Mouse (Mus musculus) liver, embryonic 13.5 days (tissue): Measurements from ENCODE around the gene Msmb. TPM values are rescaled to one million over a fixed set of nuclear protein-coding genes. Genes with fewer than 3 reads are reported as not detected.

Experiments
- ATAC-seq: fragments of 200-750 bp; cut with Nextera tagmentation; 2 replicates; pipeline ENCODE4 v1.8.0; 2017; ENCODE audit warnings: low read depth, mild to moderate bottlenecking, moderate number of reproducible peaks, moderate library complexity
- DNase-seq: peaks from one replicate; pipeline ENCODE4 v3.0.0; 2022
- H3K27ac ChIP-seq: fragments of 300-500 bp; sonication (generic); 2 replicates; pipeline ENCODE4 v1.5.1; 2015; ENCODE audit warnings: moderate library complexity, mild to moderate bottlenecking, inconsistent platforms
- H3K27me3 ChIP-seq: fragments of 300-500 bp; sonication (generic); 2 replicates; pipeline ENCODE4 v1.6.1; 2015; ENCODE audit warnings: mild to moderate bottlenecking, inconsistent platforms
- H3K36me3 ChIP-seq: fragments of 300-500 bp; sonication (generic); 2 replicates; pipeline ENCODE4 v1.6.1; 2015; ENCODE audit warnings: mild to moderate bottlenecking, inconsistent platforms
- H3K4me1 ChIP-seq: fragments of 300-500 bp; sonication (generic); replicated peaks from 2 replicates; pipeline ENCODE4 v1.6.1; 2015; ENCODE audit warnings: inconsistent platforms
- H3K4me2 ChIP-seq: fragments of 300-500 bp; sonication (generic); 2 replicates; pipeline ENCODE4 v1.6.1; 2015; ENCODE audit warnings: inconsistent platforms, mild to moderate bottlenecking, moderate library complexity
- H3K4me3 ChIP-seq: fragments of 300-500 bp; sonication (generic); replicated peaks from 2 replicates; pipeline ENCODE4 v1.5.1; 2015; ENCODE audit warnings: mild to moderate bottlenecking, inconsistent platforms
- H3K9ac ChIP-seq: fragments of 300-500 bp; sonication (generic); 2 replicates; pipeline ENCODE4 v1.6.1; 2015; ENCODE audit warnings: mild to moderate bottlenecking, inconsistent platforms
- H3K9me3 ChIP-seq: fragments of 300-500 bp; sonication (generic); replicated peaks from 2 replicates; pipeline ENCODE4 v1.6.1; 2016; ENCODE audit warnings: inconsistent platforms
- WGBS: fragments of 180-500 bp; shearing (Covaris S2); methylation state at CpG from one replicate; pipeline ENCODE4 v1.1.7; 2015; ENCODE audit not compliant: insufficient replicate concordance; 5-methylcytosine and 5-hydroxymethylcytosine counted together
- polyA plus RNA-seq: library from polyadenylated mRNA; unstranded; fragments of >200 nt; fragmentation: Nextera tagmentation; extraction: Ambion mirVana; gene quantifications from 2 replicates; pipeline ENCODE4 v1.2.1, GENCODE M21; 2015

The Msmb gene
- polyA plus RNA-seq, 1 experiment from 2014 or later: 0.33 TPM

DNA sequence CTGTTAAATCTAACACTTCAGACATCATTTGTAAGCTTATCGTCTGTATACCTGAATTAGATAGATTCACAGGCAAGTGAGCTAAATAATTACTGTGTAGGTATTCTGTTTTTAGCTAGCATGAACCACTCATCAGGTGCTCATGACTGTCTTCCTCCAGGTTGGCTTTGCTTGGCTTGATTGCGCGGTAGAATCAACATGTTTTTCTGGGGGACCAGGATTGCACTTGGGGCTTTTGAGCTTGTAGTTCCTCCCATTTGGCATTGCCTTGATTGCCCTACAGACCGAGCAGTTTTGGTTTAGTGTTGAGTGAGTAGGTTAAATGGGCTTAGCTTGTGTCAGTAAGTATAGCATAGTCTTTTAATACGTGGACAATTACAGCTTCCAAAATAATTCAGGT, 20.4 kb downstream of the Msmb start:
- H3K27me3 ChIP-seq: no peaks in the 10 kb centered on the region
- peak overlapping the region; percentile 98 for H3K27ac ChIP-seq
- peaks cover 76% of the 10 kb centered on the region for H3K4me1 ChIP-seq
- H3K9me3 ChIP-seq: no peaks in the 10 kb centered on the region
- 0 out of 2 replicates have a peak, but pooled peaks cover 6% of the 10 kb centered on the region for H3K36me3 ChIP-seq
- 84% methylated on average over 5 of the region's 5 CpGs for WGBS
- H3K4me3 ChIP-seq: peak overlapping the region; percentile 89; the same call in 1 of the 2 replicates
- DNase-seq (no peak), ATAC-seq (no peak)
- H3K4me2 ChIP-seq: peak overlapping the region; percentile 79
- peak overlapping the region; percentile 96 for H3K9ac ChIP-seq

DNA sequence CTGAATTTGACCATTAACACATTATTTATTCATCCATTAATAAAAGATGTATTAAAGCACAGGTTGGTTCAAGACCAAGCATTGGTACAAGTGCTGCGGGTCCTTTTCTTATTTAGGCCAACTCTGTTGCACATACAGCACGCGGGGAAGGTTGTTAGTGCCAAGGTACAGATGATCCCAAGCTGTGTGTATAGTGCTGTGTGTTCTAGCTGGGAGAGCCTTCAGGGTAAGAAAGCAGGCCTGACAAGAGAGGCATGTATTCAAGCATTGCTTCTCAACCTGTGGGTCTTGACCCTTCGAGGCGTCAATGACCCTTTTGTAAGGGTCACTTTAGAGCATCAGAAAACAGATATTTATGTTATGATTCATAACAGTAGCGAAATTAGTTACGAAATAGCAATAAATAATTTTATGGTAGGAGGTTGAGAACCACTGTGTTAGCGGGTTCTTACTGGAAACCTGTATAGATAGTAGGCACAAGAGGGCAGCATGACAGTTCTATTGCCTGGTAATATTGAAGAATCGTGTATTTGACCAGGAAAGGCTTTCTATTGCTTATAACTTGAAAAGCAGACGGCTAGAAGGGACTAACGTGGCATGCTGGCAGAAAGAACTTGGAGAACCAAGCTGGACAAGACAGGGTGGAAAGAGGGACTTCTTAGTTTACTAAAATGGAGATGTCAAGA, 21.5 kb downstream of the Msmb start:
- H3K4me1 ChIP-seq: peaks cover 88% of the 10 kb centered on the region
- H3K36me3 ChIP-seq: 0 out of 2 replicates have a peak, but pooled peaks cover 6% of the 10 kb centered on the region
- 78% methylated on average over 11 of the region's 11 CpGs for WGBS
- DNase-seq (no peak), ATAC-seq (no peak)
- H3K4me2 ChIP-seq: peak overlapping the region; percentile 80
- H3K9ac ChIP-seq: peak overlapping the region; percentile 77
- no peaks in the 10 kb centered on the region for H3K9me3 ChIP-seq
- 0 out of 2 replicates have a peak overlapping the region, but pooled peaks have one; percentile 70 for H3K4me3 ChIP-seq
- no peaks in the 10 kb centered on the region for H3K27me3 ChIP-seq
- peak overlapping the region; percentile 98 for H3K27ac ChIP-seq

DNA sequence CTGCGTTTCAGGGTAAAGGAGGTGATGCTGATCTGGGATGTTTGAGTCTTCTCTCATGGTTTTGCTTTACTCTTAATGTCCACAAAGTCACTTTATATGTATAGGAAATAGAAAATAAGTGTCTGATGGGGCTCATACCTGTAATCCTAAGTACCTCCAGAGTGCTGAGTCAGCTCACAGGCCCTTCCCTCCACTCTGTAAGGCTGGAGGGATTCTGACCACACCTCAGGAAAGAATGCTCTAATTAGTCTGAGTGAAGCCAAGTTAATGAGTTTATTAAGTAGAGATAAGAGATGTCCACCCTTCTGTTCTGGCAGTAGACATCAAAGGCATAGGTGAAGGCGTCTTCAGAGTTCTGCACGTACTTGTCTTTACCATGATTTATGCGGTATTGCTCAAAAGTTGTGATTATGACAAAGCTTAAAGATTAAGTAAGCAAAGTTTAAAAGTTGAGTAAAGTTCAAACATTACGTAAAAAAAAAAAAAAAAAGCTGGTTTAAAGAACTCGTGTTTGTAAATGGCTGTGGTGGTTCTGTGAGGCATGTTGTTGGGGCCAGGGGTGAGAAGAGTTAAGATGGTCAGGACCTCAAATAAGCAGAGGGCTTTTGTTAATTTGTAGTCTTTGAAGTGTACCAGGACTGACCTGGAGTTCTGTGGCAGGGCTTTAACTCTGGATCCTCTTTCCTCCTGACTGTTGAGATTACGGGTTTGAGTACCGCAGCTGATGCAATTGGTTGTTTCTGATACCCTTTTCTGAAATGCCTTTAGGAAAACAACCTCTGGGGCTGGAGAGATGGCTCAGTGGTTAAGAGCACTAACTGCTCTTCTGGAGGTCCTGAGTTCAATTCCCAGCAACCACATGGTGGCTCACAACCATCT, 22.6 kb downstream of the Msmb start:
- Histone ChIP-seq H3K27ac (peak overlapping the region; percentile 98), H3K36me3 (0 out of 2 replicates have a peak, but pooled peaks cover 6% of the 10 kb centered on the region), H3K9me3 (no peaks in the 10 kb centered on the region), H3K4me1 (peaks cover 87% of the 10 kb centered on the region), H3K4me3 (peak overlapping the region; percentile 70; the same call in 1 of the 2 replicates), H3K4me2 (peak overlapping the region; percentile 80), H3K27me3 (no peaks in the 10 kb centered on the region), H3K9ac (peak overlapping the region; percentile 77)
- DNase-seq: no peak
- no peak for ATAC-seq
- 47% methylated on average over 8 of the region's 8 CpGs for WGBS

DNA sequence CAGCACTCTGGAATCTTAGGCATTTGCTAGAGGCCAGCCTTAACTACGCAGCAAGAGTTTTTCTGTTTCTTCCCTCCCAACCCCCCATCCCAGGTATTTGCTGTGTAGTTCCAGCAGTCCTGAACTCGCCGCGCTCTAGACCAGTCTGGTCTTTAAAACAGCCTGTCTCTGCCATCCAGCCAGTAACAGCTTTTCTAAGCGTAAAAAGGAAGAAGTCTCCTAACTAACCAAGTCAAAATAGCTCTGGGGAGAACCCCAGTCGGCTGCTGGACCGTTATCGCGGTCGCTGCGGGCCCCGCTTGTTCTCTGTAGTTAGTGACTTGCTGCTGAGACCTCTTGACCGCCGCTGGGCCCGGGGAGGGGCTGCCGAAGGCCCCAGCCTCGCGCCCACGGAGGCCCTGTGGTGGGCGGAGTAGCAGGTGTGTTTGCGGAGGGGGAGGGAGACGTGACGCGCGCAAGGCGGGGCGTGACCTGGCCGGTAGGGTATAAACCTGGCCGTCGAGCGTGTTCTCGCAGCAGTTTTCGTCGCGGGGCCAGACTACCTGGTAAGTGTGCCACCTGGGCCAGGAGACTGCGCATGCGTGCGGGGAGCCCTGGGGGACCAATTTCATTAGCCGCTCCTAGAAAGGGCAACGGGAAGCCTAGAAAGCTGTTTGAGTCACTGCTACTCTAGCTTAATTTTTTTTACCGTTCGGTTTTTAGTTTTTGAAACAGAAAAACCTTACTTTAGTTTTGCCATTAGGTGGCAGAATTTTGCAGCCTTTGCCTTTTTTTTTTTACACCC, 23.6 kb downstream of the Msmb start:
- Histone ChIP-seq H3K4me3 (peak overlapping the region; percentile 70), H3K4me1 (peaks cover 95% of the 10 kb centered on the region), H3K9ac (peak overlapping the region; percentile 77), H3K9me3 (no peaks in the 10 kb centered on the region), H3K27ac (peak overlapping the region; percentile 98), H3K27me3 (no peaks in the 10 kb centered on the region), H3K36me3 (peaks cover 17% of the 10 kb centered on the region), H3K4me2 (peak overlapping the region; percentile 80)
- peak; percentile 77 for ATAC-seq
- under 1% methylated on average over 41 of the region's 42 CpGs for WGBS
- DNase-seq: peak; percentile 88

DNA sequence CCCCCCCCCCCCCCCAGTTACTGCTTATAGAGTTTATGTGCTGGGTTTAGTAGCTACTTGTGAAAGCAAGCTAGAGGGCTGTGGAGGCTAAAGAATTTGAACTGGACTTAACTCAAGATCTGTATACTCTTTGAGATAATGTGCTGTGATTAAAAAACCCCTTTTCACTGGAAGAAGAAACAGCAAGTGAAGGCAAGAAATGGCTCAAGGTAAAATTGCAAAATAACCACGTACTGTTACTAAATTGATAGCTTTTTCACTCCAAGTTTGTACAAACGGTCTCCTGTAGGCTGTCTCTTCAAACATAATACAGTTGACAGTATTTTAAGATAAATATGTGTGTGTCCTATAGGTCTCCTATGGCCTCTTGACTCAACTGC, 24.2 kb downstream of the Msmb start:
- H3K36me3 ChIP-seq: peaks cover 23% of the 10 kb centered on the region
- DNase-seq: no peak
- H3K4me1 ChIP-seq: peaks cover 95% of the 10 kb centered on the region
- WGBS: 16% methylated on average over 2 of the region's 2 CpGs
- peak overlapping the region; percentile 77 for H3K9ac ChIP-seq
- H3K4me2 ChIP-seq: peak overlapping the region; percentile 80
- H3K27ac ChIP-seq: peak overlapping the region; percentile 98
- H3K27me3 ChIP-seq: no peaks in the 10 kb centered on the region
- H3K9me3 ChIP-seq: no peaks in the 10 kb centered on the region
- ATAC-seq: no peak
- H3K4me3 ChIP-seq: peak overlapping the region; percentile 70

DNA sequence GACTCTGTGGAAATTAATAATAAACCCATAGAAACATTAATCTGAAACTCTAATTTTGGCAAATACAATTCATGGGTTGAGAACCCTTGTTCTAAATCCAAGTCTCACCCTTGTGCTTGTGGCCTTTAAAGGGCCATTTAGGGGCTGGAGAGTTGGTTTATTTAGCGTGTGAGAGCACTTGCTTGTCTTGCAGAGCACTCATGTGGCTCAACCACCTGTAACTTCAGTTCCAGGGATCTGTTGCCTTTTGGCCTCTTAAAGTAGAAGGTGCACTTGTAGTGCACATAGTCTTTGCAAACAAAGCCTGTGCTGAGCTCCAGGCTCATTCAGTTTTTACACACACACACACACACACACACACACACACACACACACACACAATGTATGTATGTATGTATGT, 25.0 kb downstream of the Msmb start:
- DNase-seq: no peak
- peak overlapping the region; percentile 80 for H3K4me2 ChIP-seq
- H3K9me3 ChIP-seq: no peaks in the 10 kb centered on the region
- peaks cover 88% of the 10 kb centered on the region for H3K4me1 ChIP-seq
- H3K9ac ChIP-seq: peak overlapping the region; percentile 77
- H3K4me3 ChIP-seq: peak overlapping the region; percentile 70
- no peaks in the 10 kb centered on the region for H3K27me3 ChIP-seq
- no peak for ATAC-seq
- 22% methylated on average over 1 of the region's 1 CpGs for WGBS
- peaks cover 27% of the 10 kb centered on the region for H3K36me3 ChIP-seq
- H3K27ac ChIP-seq: peak overlapping the region; percentile 98

DNA sequence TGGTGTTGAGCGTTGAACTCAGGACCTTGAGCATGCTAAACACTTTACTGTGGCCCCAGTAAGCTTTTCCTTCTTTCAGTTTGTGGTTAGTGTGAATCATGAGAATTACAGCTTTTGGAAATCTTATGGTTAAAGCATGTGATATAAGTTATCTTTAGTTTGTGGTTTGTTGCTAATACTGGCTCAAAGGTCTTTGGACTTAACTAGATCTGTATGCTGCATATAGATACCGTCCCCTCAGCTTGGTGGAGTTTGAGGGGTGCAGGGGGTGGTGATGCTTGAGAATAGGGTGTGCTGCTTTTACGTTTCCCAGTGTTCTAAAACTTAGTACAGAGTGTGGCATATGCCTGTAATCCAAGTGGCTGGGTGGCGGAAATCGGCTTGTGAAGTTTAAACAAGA, 25.5 kb downstream of the Msmb start:
- DNase-seq (peak; percentile 46), ATAC-seq (peak; percentile 46)
- Histone ChIP-seq H3K4me3 (peak overlapping the region; percentile 70), H3K36me3 (peaks cover 29% of the 10 kb centered on the region), H3K9me3 (no peaks in the 10 kb centered on the region), H3K27me3 (no peaks in the 10 kb centered on the region), H3K9ac (peak overlapping the region; percentile 77), H3K27ac (peak overlapping the region; percentile 98), H3K4me2 (peak overlapping the region; percentile 80), H3K4me1 (peaks cover 84% of the 10 kb centered on the region)
- WGBS: 21% methylated on average over 5 of the region's 5 CpGs

DNA sequence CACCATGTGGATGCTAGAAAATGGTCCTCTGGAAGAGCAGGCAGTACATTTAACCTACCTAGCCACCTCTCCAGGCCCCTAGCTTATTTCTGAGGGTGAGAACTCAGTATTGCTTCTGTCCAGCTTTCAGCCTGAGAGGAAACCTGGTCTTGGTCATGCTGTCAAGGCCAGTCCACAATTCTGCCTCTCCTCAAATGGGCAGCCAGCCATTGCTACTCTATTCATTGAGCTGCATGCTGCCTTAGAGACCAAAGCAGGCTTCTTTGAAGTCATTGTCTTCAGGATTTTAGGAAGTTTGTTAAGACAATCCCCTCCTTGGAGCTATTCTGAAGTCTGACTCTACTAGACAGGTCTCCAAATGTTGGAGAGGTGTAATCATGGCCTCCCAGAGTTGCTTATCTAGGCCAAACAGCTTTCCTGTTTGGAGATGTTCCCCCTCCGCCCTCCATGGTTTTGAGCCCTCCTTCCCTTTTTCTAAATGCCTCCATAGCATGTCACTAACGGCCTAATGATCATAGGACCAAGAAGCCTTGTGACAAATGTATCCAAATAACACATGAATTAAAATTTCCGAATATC, 26.9 kb downstream of the Msmb start:
- peak overlapping the region; percentile 77 for H3K9ac ChIP-seq
- WGBS: 8% methylated on average over 3 of the region's 3 CpGs
- H3K27me3 ChIP-seq: no peaks in the 10 kb centered on the region
- peak overlapping the region; percentile 70 for H3K4me3 ChIP-seq
- H3K9me3 ChIP-seq: no peaks in the 10 kb centered on the region
- H3K36me3 ChIP-seq: peaks cover 43% of the 10 kb centered on the region
- DNase-seq (peak; percentile 80), ATAC-seq (peak; percentile 85)
- peak overlapping the region; percentile 98 for H3K27ac ChIP-seq
- peak overlapping the region; percentile 80 for H3K4me2 ChIP-seq
- peaks cover 71% of the 10 kb centered on the region for H3K4me1 ChIP-seq

DNA sequence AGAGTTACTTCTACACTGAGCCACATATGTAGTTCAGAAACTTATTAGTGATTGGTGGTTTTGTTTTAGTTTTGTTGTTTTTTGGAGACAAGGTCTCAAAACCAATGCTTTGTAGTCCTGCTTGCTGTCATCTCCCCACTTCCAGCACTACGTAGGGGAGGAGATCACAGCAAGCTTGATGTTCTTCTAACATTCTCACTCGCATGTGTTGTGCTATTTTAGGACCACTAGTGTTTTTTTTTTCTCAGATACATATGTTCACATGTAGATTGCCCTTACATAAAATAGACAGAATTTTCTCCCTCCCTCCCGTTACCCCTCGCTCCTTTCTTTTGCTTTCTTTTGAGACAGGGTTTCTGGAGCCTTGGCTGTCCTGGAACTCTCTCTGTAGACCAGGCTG, 28.3 kb downstream of the Msmb start:
- no peak for ATAC-seq
- no peak for DNase-seq
- H3K4me3 ChIP-seq: peak overlapping the region; percentile 70
- 78% methylated on average over 4 of the region's 4 CpGs for WGBS
- H3K27me3 ChIP-seq: no peaks in the 10 kb centered on the region
- peak overlapping the region; percentile 77 for H3K9ac ChIP-seq
- H3K27ac ChIP-seq: peak overlapping the region; percentile 98
- H3K4me1 ChIP-seq: peaks cover 66% of the 10 kb centered on the region
- H3K9me3 ChIP-seq: no peaks in the 10 kb centered on the region
- peak overlapping the region; percentile 80 for H3K4me2 ChIP-seq
- peaks cover 55% of the 10 kb centered on the region for H3K36me3 ChIP-seq

DNA sequence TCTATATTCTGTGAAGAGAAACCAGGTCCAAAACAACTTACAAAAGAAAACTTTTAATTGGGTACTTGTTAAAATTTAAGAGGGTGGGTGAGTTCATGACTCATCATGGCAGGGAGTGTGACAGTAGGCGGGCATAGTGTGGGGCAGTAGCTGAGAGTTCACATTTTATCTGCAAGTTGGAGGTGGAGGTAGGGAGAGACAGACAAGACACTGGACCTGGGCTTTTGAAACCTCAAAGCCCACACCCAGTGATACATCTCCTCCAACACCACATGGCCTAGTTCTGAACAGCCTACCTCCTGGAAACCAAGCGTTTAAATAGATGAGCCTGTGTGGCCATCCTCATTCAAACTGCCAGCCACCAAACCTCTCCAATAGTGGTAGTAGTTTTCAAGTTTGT, 33.5 kb downstream of the Msmb start:
- WGBS: 56% methylated on average over 2 of the region's 2 CpGs

More for the DNA sequence above, 33.5 kb downstream of the Msmb start:
- Histone ChIP-seq H3K27me3 (no peaks in the 10 kb centered on the region), H3K4me2 (no peak overlapping the region), H3K9me3 (no peaks in the 10 kb centered on the region), H3K4me3 (no peak overlapping the region), H3K36me3 (peaks cover 74% of the 10 kb centered on the region), H3K4me1 (peaks cover 30% of the 10 kb centered on the region), H3K27ac (peak overlapping the region; percentile 70), H3K9ac (no peak overlapping the region)
- peak; percentile 64 for ATAC-seq
- DNase-seq: no peak
